Mouse (Mus musculus): Measurements from ENCODE around the gene Supt3. TPM values are rescaled to one million over a fixed set of nuclear protein-coding genes. Genes with fewer than 3 reads are reported as not detected.

Gene Supt3
- total RNA-seq, 2 experiments from 2014 or later: 7.6 to 8.1 TPM

DNA sequence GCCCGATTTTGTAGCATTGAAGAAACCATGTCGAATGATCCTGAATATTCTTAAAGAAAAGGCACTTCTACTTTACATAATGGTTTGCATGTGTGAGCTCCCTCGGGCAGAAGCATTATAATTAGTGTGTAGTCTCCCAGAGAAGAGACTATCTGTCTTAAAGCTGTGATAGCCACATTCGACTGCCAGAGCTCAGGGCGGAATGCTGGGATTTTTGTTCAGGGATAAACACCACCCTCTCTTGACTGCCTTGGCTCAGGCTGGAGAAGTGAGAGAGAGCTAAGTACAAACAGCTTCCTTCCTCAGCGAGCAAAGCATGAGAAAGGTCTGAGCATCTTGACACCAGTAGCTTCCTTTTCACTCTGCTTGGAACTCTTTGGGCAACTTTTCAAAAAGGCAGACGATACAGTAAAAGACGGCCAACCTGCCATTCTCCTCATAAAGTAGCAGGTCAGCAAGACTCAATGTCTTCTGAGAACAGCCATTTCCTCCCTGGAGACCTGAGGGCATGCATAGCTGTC lies 305.1 kb downstream of the Supt3 start:
- intact Hi-C loops (cut with DNase I; ENCODE audit: low total_unique reads): no loop called here
- DNase-seq: no peak

DNA sequence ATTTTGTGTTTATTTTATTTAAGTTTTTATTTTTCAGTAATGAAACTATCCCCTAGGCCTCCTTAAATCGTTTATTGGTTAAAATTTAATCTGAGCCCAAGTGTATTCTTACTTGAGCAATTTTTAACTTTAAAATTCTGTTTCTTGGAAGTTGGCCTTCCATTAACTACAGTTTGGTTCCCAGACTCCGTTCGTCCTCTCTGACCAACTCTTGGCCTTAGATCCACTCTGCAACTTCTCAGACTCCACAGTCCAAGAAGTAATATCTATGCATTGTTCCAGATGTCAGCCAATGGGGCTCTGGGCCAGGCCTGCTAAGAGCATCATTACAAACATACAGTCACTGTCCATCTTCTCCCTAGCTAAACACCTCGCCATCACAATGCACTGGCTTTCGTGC lies 309.4 kb downstream of the Supt3 start:
- DNase-seq: no peak
- intact Hi-C loops (cut with DNase I; ENCODE audit: low total_unique reads): no loop called here

DNA sequence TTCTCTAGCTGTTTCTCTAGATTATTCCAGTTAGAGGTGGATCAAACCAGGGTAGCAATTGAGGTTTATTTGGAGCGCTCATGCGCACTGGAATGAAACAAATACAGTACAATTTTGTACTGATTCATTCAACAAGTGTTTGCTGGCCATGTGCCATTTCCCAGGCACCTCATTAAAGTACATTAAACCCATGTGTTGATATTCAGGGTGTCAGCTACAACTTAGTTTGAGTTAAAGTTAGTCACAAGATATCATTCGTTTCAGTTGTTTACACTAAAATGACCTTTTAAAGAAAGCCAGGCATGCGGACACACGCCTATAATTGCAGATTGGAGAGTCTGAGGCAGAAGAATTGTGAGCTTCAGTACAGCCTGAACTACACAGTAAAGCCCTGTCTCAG lies 310.1 kb downstream of the Supt3 start:
- intact Hi-C loops (cut with DNase I; ENCODE audit: low total_unique reads): no loop called here
- no peak for DNase-seq

DNA sequence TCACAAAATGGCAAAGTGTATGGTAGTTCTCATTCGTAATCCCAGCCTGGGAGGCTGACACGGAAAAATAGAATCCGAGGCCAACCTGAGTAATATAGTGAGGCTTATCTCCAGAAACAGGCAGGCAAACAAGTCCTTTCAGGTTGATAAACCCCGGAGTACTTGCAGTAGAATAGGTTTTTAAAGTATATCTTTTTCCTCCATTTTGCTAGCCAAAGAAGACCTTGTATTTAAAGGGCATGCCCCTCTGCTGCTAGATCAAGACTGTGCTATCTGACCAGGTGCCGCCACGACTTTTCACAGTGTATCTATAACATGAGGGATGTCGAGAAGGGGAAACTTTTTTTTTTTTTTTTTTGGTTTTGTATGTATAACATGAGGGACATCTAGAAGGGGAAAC lies 324.1 kb downstream of the Supt3 start:
- intact Hi-C loops (cut with DNase I; ENCODE audit: low total_unique reads): no loop called here
- no peak for DNase-seq

DNA sequence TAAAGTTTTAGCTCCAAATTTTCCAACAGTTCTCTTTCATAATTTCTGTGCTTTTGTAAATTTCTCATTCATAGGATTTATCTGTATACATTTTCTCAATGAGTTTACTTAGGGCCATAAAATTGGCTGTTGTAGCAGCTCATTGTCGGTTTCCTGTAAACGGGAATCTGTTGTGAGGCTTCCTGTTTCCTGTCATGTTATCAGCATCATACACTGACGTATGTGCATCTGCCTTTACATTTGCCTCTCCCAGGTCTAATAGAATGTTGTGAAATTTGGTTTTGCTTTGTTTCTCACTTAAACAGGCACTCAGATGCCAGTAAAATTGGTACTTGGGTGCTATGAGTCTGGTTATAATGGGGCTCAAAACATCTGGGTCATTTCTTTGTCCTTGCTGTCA lies 338.4 kb downstream of the Supt3 start:
- DNase-seq: no peak

DNA sequence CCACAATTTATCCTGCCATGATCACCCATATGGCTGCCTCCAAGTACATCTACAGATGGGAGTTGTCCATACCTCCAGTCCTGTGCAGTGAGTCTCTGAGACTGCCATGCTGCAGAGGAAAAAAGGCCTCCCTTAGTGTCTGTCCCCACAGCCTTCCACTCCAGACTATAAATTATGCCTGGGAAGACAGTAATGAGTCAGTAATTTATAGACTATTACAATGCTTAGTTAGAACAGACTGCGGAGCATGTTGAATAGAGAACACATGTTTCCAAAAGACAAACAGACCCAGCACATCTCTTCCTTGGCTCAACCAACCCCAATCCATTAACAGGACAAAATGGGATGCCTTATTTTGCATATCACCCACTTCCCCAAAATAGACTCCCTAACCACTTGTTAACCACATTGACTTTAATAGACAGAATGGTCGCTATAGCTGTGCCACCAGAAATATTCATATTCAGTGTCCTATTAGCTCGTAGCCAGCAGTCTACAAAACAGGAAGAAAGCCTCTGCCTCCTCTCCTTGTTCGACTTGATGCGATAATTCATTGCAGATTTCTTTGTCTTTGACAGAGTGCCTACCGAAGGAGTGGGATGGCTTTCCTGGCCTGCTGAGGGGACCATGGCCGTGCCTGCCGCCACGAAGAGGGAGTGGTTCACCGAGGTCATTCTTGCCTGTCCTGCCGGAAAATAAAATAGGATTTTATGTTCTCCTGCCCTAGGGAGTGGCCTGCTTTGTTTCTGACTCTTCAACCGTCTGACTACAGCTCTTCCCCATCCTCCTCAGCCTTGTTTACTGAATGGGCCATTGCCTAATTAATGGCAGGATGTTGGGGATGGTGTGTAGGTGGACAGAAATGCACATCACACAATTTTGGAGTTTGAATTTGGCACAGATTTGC lies 341.9 kb downstream of the Supt3 start:
- intact Hi-C loops (cut with DNase I; ENCODE audit: low total_unique reads): no loop called here
- no peak for DNase-seq

More for the DNA sequence above, 338.4 kb downstream of the Supt3 start:
- intact Hi-C loops (cut with DNase I; ENCODE audit: low total_unique reads): no loop called here

DNA sequence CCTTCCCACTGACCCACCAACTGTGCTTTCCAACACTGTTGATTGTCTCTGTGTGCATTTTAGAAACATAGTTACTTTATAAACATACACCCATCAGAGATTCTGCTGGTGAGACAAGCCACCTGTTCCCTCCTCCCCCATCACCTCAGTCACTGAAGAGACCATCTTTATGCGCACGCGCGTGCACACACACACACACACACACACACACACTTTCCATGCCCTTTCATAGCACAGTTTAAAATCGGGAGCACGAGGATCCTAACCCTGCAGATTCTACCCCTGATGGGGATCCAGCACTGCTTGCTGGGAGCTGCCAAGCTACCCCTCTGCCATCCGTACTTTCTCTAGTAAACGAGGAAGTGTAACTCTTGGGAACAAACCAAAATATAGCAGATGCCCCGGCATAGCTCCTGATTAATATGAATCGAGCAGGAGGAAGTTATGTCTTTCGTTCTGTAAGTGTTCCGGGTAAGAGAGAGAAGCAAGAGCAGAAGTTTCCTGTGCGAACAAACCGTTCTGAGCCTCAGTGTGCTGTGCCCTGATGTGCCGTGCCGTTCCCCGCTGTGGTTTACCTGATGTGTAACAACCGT lies 342.8 kb downstream of the Supt3 start:
- intact Hi-C loops (cut with DNase I; ENCODE audit: low total_unique reads): no loop called here
- DNase-seq: no peak

DNA sequence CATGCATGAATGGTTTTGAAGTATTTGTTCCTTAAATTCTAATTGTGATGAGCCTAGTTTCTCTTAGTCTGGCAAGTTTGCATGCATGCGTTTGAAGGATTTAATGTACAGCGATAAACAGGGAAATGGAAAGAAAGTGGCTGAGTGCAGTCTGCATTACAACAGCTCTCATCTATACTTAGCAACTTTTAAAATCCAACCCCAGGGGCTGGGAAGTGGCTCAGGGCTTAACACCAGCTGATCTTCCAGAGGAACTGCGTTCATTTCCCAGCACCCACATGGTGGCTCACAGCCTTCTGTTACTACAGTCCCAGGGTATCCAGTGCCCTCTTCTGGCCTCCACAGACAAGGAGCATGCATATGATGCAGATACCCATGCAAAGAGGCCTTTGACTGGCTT lies 346.9 kb downstream of the Supt3 start:
- DNase-seq: no peak
- intact Hi-C loops (cut with DNase I; ENCODE audit: low total_unique reads): no loop called here

DNA sequence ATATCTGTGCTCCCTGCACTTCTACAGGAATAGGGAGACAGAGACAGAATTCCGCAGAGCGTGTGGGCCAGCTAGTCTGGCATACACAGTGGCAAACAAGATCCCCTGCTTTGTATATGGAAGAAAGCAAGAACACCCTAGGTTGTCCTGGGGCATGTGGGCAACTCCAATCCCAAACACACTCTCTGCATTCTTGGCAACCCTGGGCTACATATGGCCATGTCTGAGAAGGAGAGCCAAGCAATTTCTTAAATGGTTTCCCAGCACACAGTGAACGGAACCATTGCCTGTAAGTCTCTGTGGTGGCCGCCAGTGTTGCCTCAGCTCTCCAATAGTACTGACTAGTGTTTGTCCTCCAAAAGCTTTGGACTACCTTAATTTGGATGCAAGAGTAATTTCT lies 351.7 kb downstream of the Supt3 start:
- intact Hi-C loops (cut with DNase I; ENCODE audit: low total_unique reads): no loop called here
- DNase-seq: no peak

DNA sequence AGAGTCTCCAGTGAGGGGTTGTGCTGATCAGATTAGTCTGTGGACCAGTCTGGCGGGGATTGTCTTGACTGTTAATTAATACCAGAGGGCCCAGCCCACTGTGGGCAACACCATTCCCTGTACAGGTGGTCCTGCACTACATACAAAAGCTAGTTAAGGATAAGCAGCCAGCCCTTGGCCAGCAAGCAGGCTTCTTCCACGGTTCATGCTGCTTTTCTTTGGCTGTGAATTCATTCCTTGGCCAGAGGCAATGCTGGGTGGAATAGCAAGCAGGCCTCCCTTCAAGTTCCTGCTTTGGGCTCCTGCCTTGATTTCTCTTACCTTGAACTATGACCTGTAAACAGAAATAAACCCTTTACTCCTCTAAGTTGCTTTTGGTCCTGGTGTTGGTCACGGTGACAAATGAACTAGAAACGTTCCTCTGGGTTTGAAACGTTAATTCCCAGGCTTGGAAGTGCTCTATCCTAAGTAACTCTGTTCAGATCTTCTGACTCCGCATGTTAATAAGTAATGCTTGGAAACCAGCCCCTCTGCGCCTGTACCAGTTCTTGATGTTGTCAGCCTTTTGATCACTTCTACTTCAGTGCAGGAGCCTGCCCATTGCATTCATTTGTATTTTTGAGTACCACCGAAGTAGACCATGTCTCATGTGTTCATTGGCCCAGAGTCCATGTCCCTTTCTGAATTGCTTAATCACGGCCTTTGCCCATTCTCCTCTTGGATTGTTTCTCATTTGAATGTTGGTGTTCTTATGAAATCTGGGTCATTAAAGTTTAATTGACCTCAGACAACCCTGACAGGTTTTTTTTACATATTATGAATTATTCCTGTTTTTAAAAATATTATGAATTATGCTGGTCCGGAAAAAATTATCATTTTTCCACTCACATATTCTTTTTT lies 356.8 kb downstream of the Supt3 start:
- no peak for DNase-seq
- intact Hi-C loops (cut with DNase I; ENCODE audit: low total_unique reads): no loop called here

DNA sequence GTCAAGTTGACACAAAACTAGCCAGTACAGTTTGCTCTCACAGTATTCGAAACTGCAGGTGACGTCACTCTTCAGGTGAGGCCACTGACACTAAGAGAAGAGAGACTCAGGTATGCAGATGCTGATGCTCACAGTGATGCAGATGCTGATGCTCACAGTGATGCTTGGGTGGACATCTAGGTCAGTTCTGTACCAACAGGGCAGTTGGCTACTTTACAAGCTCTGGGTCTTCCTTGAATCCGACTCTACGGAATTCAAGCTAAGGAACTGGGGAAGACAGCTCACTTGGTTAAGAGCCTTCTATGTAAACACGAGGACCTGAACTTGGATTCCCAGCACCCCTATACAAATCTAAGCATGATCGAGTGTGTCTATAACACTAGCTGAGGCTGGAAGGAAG lies 359.5 kb downstream of the Supt3 start:
- intact Hi-C loops (cut with DNase I; ENCODE audit: low total_unique reads): no loop called here
- DNase-seq: no peak

DNA sequence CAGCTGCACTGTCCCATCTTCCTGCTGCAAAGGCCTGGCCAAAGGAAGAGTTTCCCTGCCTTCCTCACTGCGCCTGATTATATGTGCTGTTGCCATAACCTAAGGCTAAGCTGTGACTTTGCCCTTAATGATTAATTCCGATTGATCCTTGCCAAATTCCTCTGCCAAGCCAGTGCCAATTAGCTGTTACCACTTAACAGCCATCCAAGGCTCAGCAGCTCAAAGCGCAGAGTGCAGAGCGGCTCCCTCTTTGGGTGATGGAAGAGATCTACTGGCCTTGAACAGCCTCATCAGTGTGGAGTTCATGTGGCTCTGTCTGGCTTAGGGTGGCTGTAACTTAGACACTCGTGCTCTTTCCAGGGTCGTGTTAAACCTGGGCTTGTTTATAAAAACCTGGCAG lies 366.1 kb downstream of the Supt3 start:
- intact Hi-C loops (cut with DNase I; ENCODE audit: low total_unique reads): no loop called here
- DNase-seq: no peak

DNA sequence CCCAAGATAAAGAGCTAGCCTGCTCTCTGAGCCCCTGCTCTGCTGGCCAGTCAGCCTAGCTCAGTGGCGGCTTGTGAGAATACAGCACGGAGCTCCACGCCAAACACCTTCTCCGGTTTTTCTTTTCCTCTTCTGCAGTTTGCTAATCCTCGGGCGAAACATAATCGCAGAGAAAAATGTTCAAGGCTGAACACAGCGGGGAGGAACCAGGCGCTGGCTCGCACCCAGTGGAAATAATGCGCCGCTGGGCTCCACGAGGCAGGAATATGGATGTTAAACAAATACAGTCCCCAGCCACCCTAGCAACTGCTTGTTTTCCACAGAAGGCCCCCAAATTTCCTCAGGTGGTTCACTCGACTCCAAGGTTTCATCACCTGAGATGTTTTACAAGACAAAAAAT lies 367.7 kb downstream of the Supt3 start:
- intact Hi-C loops (cut with DNase I; ENCODE audit: low total_unique reads): no loop called here
- DNase-seq: no peak

DNA sequence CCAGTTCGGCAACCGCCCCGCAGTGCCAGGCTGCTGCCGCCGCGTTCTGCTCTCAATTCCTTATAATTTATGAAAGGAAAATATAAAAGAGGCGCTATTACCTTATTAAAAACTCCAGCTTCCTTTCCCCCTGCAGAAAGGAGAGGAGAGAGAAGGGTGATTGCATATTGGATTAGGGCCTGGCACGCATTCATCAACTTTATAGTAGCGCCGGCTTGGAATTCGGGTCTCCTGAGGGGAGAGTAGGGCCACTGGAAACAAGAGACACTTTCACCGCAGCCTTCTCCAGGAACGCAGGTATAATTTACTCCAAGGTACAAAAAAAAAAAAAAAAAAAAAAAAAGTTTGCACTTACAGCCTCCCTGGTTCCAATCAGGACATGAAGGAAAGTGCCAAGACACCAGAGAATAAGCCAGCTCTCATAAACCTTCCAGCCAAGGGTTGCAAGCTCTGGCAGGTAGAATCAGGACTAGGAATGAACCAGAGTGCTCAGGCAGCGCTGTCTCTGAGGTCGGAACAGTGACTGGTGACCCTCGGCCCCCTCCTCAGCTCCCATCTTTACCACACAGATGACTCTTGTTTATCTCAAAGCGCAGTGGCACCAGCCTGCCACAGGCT lies 374.5 kb downstream of the Supt3 start:
- DNase-seq: no peak
- intact Hi-C loops (cut with DNase I; ENCODE audit: low total_unique reads): no loop called here

DNA sequence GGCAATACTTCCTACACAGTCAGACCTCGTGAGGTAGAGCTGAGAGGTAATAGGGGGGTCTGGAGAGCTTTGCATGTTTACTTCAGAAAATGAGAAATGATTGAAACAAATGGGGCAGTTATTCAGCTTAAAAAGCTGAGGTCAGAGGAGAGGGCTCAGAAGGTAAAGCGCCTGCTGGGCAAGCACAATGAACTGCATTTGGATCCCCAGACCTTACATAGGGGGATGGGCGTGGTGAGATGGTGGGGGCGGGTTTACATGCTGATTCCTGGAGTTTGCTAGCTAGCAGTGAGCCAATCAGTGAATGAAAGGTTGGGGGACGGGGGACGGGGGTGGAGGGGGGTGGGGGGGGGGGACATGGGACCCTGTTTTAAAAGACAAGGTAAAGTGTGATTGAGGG lies 376.8 kb downstream of the Supt3 start:
- intact Hi-C loops (cut with DNase I; ENCODE audit: low total_unique reads): no loop called here
- DNase-seq: no peak

DNA sequence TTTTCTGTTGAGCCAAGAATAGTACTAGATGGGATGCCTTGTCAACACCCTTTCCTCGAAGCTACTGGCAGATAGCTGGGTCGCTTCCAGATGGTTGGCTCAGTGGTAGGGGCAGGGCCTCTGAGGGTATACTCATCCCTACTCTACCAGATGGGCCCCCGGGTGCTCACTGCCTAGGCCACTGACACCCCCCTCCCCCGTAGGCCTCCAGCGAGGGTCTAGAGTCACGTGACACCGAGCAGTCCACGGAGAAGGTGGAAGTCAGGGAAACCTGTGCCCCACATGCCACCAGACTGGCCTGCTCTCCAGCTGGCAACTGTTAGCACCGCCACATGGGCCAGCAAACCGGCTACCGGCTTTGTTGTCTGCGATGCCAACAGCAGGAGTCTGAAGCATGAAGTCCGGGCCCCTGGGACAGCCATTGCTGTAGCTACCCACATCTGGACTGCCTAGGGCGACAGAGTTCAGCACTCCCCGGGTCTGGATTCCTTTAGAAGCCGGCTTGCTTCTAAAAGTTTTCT lies 381.3 kb downstream of the Supt3 start:
- intact Hi-C loops (cut with DNase I; ENCODE audit: low total_unique reads): no loop called here
- DNase-seq: peak; percentile 25

DNA sequence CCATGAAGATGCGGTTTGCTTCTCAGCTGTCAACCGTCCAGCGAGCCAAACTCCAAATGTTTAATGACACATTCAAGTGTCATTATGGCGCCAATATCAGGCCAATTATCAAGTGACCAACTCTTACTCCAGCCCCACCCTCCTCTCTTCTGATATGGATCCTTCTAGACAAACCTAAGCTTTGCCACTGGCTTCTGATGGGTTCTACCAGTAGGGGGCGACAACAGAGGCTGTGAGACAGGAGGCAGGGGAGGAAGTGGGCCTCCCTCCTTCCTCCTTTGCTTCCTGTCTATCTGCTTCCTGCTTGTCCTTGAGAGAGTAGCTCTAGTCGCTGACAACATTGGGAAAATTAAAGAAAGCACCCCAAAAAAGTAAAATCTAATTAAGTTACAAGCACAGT lies 383.7 kb downstream of the Supt3 start:
- intact Hi-C loops (cut with DNase I; ENCODE audit: low total_unique reads): no loop called here
- no peak for DNase-seq

DNA sequence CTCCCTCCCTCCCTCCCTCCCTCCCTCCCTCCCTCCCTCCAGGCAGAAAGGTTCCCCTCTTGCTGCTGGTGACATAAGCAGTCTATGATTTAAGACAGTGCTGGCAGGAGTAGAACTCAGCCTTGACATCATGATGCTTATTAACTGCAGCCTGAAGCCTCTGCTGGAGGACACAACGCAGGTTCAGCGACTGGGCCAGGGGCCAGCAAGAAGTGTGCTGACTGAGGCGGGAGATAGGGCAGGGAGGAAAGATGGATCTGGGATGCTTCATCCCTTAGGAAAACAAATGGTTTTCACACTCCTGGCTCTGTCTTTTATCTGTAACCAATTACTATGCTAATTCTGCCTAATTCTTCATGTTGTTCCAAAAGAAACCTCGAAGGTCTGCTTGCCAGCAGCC lies 388.8 kb downstream of the Supt3 start:
- intact Hi-C loops (cut with DNase I; ENCODE audit: low total_unique reads): no loop called here
- no peak for DNase-seq

Measured in gastrocnemius, postnatal 14 days (tissue).